Mouse (Mus musculus) adrenal gland, postnatal 25 days (tissue): ENCODE results near the gene Flna. TPM values are rescaled to one million over a fixed set of nuclear protein-coding genes. Genes with fewer than 3 reads are reported as not detected.
"Not testable (repeated sequence)": the region's sequence is repeated elsewhere in the genome, so short reads cannot be mapped to it uniquely, and the experiment has no call there.

ENCODE experiments used
- DNase-seq: peaks from one replicate; pipeline ENCODE4 v3.0.0; 2021; ENCODE audit warnings: mixed read lengths
- microRNA-seq, 2 experiments: library from miRNA; unstranded; fragments of <30 nt; microRNA quantifications; one replicate each; pipeline ENCODE4 v1.2.0; 2021
- total RNA-seq: library from RNA; stranded (reverse); gene quantifications from 2 replicates; pipeline ENCODE4 v1.2.3, GENCODE M21; 2021

Gene Flna
- total RNA-seq, 1 experiment from 2014 or later = 138 TPM

DNA sequence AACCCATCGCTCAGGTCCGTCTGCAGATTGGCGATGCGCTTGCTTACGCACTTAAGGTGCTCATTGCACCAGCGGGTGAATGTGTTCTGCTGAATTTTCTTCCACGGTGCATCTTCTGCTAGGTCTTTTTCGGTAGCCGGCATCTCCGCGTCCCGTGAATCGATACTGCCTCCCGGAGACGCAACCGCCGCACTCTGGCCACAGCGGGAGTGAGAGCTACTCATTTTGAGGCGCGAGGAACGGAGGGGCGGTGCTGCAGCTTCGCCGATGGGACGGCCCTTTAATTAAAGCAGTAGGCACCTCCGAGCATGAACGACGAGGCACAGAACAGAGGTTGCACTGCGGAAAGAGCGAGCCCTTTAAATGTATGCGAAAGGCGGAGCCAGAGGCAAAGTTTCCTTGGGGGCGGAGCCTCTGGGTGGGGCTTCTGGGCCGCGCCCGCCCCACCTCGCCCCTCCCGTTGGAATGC, 3.4 kb downstream of the Flna start:
- DNase-seq = peak; percentile 82

DNA sequence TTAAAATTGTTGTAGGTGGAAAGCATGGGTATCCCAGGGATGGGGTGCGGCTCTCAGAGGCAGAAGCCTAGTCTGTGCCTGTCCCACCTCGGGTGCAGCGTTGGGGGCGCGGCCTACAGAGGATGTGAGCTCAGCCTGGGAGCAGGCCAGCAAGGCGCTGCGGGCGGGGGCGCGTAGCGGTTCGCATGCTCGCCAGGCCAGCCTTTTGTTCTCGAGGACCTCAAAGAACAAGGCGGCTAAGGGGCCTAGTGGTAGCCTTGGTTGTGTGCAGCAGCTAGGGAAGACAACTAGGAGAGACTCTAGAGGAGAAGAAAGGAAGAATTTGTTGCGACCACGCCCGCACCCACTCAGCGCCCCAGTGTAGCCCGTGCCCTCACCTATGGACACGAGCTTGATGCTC, 3.9 kb downstream of the Flna start:
- DNase-seq = peak; percentile 74

DNA sequence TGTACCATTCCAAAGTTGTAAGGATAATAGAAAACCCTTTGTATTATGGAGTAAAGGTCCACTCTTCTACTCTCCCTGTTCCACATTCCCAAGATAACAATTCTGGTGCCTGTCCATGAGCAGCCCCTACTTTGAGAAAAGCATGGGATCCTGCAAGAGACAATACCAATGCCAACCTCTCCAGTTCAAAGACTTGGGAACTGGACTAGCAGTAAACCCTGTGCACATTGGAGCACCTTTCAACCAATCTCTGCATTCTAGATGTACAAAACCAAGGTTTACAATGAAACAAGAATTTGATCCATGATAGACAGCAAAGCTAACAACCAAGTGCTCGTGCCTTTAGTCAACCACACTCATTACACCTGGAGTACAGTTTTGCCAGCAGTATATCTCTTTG, 4.5 kb downstream of the Flna start:
- DNase-seq = no peak

DNA sequence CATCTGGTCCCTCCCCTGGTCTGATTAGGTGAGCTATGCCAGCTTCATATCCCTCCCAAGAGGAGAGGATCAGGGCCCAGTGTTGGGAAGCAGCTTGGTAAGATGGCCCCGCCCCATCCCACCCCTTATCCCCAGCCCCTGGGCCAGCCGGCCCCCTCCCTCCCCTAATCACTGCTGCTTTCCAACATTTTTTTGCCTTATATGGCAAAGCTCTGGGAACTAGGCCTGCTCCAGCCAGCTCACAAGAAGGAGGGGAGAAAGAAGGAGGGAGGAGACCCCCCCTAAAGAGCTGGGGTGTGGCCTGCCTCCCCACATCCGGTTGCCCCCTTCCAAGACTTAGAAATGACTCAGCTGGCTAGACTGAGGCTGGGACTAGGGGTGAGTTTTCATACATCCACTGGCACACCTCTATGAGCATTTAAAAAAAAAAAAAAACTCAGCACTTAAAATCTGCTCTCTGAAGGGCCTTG, 5.0 kb downstream of the Flna start:
- peak; percentile 14 for DNase-seq

DNA sequence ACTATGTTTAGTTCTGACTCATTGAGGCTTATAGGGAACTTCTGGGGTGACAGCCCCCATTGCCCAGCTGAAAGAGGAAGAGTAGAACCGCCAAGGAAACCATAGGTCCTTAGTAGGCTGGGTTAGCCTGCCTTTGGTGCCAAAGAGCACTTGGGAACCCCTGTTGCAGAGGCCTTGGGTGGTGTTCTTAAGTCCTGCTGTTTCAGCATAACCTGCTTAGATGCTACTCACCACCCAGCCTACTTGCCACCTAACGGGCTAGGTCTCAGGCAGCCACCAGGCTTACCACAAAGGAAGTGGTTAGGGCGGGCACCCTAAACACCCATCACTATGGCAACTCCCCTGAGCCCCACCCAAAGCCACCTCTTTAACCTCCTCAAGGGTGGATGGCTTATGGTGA, 5.8 kb downstream of the Flna start:
- DNase-seq = no peak

DNA sequence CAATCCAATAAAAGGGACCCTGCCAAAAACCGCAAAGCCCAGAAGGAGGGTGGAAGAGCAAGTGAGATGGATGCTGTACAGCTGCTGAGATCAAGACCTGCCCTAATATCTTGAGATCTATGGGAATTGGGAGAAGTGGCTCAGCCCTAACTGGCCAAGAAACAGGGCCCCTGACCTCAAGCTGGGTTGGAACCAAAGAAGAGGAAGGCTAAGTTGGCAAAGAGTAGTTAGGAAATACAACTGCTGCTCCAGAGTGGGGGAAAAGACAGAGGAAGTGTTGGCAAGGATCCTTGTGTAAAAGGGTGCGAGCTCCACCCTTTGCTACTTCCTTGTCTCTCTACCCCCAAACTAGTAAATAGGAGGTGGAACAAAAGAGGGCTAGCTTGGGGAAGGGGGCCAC, 6.2 kb downstream of the Flna start:
- DNase-seq = no peak

DNA sequence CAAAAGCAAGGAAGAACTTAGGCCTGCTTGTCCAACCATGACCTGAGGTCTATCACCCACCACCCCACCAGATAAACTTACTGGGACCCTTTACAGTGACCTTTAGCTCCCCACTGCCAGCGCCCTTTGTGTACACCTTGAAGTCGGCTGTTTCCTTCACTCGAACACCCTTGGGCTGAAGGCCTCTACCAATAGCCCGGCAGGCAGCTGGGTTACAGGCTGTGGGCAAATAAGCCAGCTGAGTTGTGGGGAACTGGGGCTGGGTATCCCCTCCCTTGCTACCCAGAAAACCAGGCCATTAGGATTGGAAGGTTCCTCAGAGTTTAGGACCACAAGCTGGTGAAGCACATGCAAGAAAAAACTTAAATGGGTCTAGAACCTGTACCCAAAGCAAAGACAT, 9.3 kb downstream of the Flna start:
- DNase-seq = no peak

DNA sequence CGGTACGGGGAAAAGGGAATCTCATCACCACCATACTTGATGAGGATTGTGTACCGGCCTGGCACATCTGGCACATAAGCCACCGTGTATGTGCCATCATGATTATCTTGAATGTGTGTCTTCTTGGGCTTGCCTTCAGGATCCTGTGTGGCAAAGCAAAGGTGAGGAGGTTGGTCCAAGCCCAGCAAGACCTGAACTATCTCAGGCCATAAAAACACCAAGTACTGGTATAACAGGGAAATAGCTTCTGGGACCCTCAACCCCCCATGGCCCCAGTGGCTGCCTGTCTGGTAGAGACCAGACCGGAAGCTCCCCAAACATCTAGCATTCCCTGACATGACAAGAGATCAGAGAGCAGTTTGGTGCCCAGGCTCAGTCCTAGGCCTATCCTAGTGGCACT, 16.4 kb downstream of the Flna start:
- no peak for DNase-seq

DNA sequence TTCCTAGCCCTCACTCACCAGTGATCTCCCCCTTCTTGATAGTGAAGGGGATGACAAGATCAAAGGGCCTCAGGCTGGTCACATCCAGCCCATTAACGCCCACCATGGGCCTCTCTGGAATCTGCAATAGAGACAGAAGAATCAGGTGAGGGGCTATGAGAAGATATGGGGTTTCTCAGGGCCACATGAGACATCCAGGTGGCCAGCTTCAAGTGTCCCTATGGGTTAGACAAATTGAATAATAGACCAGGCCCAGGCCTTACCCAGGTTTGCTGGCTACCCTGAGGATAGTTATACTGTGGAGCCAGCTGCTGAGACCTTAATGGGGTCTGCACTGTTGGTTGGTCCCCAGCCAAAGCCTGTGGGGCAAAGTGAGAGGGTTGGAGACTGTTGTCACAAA, 19.6 kb downstream of the Flna start:
- no peak for DNase-seq

DNA sequence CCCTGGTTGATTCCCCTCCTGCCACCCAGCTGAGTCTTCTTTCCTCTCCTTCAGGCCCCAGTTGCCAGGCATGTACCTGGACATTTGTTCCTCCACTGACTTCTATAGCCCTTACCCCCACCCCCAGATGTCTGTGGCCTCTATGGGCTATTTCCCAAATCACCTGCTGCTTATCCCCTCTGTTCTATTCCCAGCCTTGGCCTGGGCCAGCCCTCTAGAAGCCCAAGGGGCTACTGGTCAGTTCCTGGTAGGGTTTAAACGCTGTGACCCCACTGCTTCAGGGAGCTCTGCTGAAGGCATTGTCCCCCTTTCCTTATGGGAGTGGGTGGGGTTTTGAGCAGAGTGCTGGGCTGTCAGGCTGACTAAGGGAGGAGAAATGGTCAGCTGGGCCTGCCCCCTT, 29.5 kb downstream of the Flna start:
- DNase-seq = not testable (repeated sequence)

DNA sequence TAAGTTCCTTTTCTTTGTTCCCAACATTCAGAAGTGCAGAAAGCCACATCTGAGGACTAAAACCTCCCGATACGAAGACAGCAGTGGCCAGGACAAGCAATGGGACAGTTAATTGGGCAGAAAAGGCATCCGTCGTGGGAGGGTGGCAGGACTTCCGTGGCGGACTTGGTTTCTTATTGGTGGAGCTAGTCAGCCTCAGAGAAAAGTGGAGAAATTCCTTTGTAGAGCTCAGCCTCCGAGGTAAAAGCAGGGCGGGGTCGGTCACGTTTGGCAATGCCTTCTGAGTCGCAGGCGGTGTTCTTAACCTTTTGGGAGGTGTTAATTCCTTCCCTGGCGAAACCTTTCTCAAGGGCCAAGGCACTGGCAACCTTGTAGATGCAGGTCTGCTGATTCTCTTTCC, 30.2 kb downstream of the Flna start:
- no peak for DNase-seq

DNA sequence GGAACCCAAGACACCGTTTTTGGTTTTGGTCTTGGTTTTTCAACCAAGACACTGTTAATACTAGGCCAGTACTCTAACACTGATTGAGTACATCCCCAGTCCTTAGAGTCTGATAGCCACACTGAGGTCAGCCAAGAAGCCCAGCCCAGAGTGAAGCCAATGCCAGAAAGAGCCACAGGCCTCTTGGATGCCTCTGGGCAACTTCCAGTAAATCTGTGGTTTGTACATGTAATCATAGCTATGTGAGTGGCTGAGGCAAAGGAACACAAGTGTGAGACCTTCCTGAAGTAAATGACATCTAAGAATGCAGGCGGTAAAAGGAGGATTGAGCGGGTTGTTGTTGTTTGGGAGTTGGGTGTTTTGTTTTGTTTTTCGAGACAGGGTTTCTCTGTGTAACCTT, 31.1 kb downstream of the Flna start:
- no peak for DNase-seq

DNA sequence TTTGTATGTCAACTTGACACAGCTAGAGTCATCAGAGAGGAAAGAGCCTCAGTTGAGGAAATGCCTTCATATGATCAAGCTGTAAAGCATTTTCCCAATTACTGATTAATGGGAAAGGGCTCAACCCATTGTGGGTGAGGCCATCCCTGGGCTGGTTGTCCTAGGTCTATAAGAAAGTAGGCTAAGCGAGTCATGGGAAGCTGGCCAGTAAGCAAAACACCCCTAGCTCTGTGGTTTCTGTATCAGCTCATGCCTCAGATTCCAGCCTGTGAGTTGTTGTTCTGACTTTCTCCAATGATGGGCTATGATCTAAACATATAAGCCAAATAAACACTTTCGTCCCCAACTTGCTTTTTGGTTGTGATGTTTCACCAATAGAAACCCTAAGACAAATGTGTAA, 46.1 kb downstream of the Flna start:
- no peak for DNase-seq

DNA sequence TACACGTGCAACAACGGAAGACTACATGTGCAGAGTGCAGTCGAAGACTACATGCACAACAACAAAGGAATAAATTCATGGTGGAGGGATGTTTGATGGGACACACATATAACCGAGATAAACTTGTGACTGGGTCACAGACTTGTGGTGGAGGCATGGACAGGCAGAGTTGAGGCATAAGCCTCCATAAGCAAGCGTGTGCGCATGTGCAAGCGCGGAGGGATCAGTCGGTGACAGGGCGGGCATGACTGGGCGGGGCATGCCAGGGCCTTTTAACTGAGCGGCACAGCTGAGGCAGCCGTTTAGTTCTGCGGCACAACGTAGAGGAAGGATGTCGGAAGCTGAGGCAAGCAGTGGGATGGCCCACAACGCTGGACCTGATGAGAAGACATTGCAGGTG, 72.7 kb downstream of the Flna start, which contains the start of gene Tktl1:
Gene Tktl1 (plus strand): TSS at position 301 of the 400 bp plus-strand sequence.
- DNase-seq = no peak

Small RNA genes within 50 kb of the gene (microRNA-seq; reads per million reads assigned to microRNA genes)
- gene Mir7091 = 0 to 0.36 reads per million in 2 experiments

Other genes with a start within 250 kb of the Flna start
- 132 and 141 TPM in 2 replicates for gene Irak1, start 225.9 kb downstream of the Flna start, total RNA-seq
- gene Opn1mw, start 122.4 kb downstream of the Flna start, total RNA-seq = not detected in 2 replicates
- 34.3 and 42.6 TPM in 2 replicates for gene Mecp2, start 114.5 kb downstream of the Flna start, total RNA-seq
- not detected in 2 replicates for gene Tex28, start 82.0 kb downstream of the Flna start, total RNA-seq
- gene Tktl1, start 72.6 kb downstream of the Flna start, total RNA-seq = not detected in 2 replicates
- gene Emd, start 4.9 kb upstream of the Flna start, total RNA-seq = 38.8 and 53.8 TPM in 2 replicates
- 164 and 380 TPM in 2 replicates for gene Rpl10, start 21.0 kb upstream of the Flna start, total RNA-seq
- gene Taz, start 32.1 kb upstream of the Flna start, total RNA-seq = 75.4 and 94.9 TPM in 2 replicates
- gene Dnase1l1, start 32.5 kb upstream of the Flna start, total RNA-seq = 17.8 and 20.3 TPM in 2 replicates
- 218 and 224 TPM in 2 replicates for gene Atp6ap1, start 47.3 kb upstream of the Flna start, total RNA-seq
- gene Gdi1, start 55.2 kb upstream of the Flna start, total RNA-seq = 234 and 244 TPM in 2 replicates
- gene Fam50a, start 63.2 kb upstream of the Flna start, total RNA-seq = 62.1 and 65.8 TPM in 2 replicates
- gene Plxna3, start 79.2 kb upstream of the Flna start, total RNA-seq = 9.9 and 21.7 TPM in 2 replicates
- gene Lage3, start 103.8 kb upstream of the Flna start, total RNA-seq = 49.0 and 66.8 TPM in 2 replicates
- gene Ubl4a, start 123.4 kb upstream of the Flna start, total RNA-seq = 59.6 and 60.7 TPM in 2 replicates
- 18.0 and 20.4 TPM in 2 replicates for gene Slc10a3, start 123.5 kb upstream of the Flna start, total RNA-seq
- gene Fam3a, start 143.5 kb upstream of the Flna start, total RNA-seq = 22.2 and 26.2 TPM in 2 replicates
- 61.3 and 84.3 TPM in 2 replicates for gene Ikbkg, start 143.5 kb upstream of the Flna start, total RNA-seq
- 144 and 163 TPM in 2 replicates for gene G6pdx, start 179.4 kb upstream of the Flna start, total RNA-seq
- not detected in 2 replicates for gene Gm6880, start 231.6 kb upstream of the Flna start, total RNA-seq